Mouse (Mus musculus) granulocyte monocyte progenitor cell, adult 5-6 weeks (primary cell): Measurements from ENCODE around the gene Igdcc3. TPM values are rescaled to one million over a fixed set of nuclear protein-coding genes. Genes with fewer than 3 reads are reported as not detected.

Source experiments
- ATAC-seq: replicated peaks from 2 replicates; pipeline ENCODE4 v1.8.0; 2016; ENCODE audit warnings: mild to moderate bottlenecking, moderate TSS enrichment, inconsistent platforms; ENCODE audit not compliant: poor library complexity, severe bottlenecking
- total RNA-seq, 2 experiments: library from RNA; stranded (forward) in 1 of 2; stranded (reverse) in 1 of 2; fragments of 200-712, 200-1000 nt in 1 of 2; fragments of >200 nt in 1 of 2; fragmentation: Nextera tagmentation in 1 of 2; gene quantifications; 2 replicates each; pipeline ENCODE4 v1.2.3; 2014 to 2017

Gene Igdcc3
- total RNA-seq (2014; fragmentation: Nextera tagmentation) (not detected in 2 replicates), total RNA-seq (2017) (not detected in 2 replicates)

- ATAC-seq = peak; percentile 40
These were observed at the start of gene Igdcc3 for GRCm38 (mm10) chr9:65140936-65141305. Gene Igdcc3 (plus strand): TSS chr9:65141189.

- ATAC-seq = no peak
These were observed 46.8 kb upstream of the Igdcc3 start for GRCm38 (mm10) chr9:65094237-65094636.

GRCm38 (mm10) chr9:65100991-65101685, 39.9 kb upstream of the Igdcc3 start, which contains the start of gene Igdcc4:
Gene Igdcc4 (plus strand): TSS chr9:65101486.
- ATAC-seq = no peak; the same call in 1 of the 2 replicates

- ATAC-seq = 0 out of 2 replicates have a peak, but pooled peaks have one; percentile 22
These were observed 39.2 kb upstream of the Igdcc3 start for GRCm38 (mm10) chr9:65101686-65102376.

GRCm38 (mm10) chr9:65102377-65103172, 38.4 kb upstream of the Igdcc3 start:
- no peak for ATAC-seq

- no peak for ATAC-seq
These were observed 37.7 kb upstream of the Igdcc3 start for GRCm38 (mm10) chr9:65103173-65103752.

- no peak for ATAC-seq
These were observed 34.2 kb upstream of the Igdcc3 start for GRCm38 (mm10) chr9:65106821-65107220.

- ATAC-seq = no peak
These were observed 33.1 kb upstream of the Igdcc3 start for GRCm38 (mm10) chr9:65107893-65108292.

GRCm38 (mm10) chr9:65109132-65110072, 31.6 kb upstream of the Igdcc3 start:
- no peak for ATAC-seq

GRCm38 (mm10) chr9:65111698-65112097, 29.3 kb upstream of the Igdcc3 start:
- no peak for ATAC-seq

- peak; percentile 66 for ATAC-seq
These were observed 27.3 kb upstream of the Igdcc3 start for GRCm38 (mm10) chr9:65113694-65114093.

GRCm38 (mm10) chr9:65115891-65116290, 25.1 kb upstream of the Igdcc3 start:
- ATAC-seq = no peak

- ATAC-seq = no peak
These were observed 23.5 kb upstream of the Igdcc3 start for GRCm38 (mm10) chr9:65117516-65117915.

- peak; percentile 53 for ATAC-seq
These were observed 20.1 kb upstream of the Igdcc3 start for GRCm38 (mm10) chr9:65120935-65121334.

- ATAC-seq = no peak
These were observed 18.4 kb upstream of the Igdcc3 start for GRCm38 (mm10) chr9:65122545-65122944.

- ATAC-seq = peak; percentile 81
These were observed 17.3 kb upstream of the Igdcc3 start for GRCm38 (mm10) chr9:65123552-65124168.

- ATAC-seq = peak; percentile 71
These were observed 12.7 kb upstream of the Igdcc3 start for GRCm38 (mm10) chr9:65128123-65128815.

GRCm38 (mm10) chr9:65131717-65132116, 9.3 kb upstream of the Igdcc3 start:
- peak; percentile 47 for ATAC-seq
